Mouse (Mus musculus) hindbrain, embryonic 10.5 days (tissue): ENCODE data around the gene Nop16. TPM values are rescaled to one million over a fixed set of nuclear protein-coding genes. Genes with fewer than 3 reads are reported as not detected.

Source experiments
- DNase-seq: peaks from one replicate; pipeline ENCODE4 v3.0.0-alpha.2; 2017; ENCODE audit warnings: low spot score
- H3K27ac ChIP-seq: fragments of 300-500 bp; sonication (generic); 2 replicates; pipeline ENCODE4 v1.5.1; 2016; ENCODE audit warnings: mild to moderate bottlenecking, moderate library complexity
- H3K27me3 ChIP-seq: fragments of 300-500 bp; sonication (generic); 2 replicates; pipeline ENCODE4 v1.6.1; 2016; ENCODE audit warnings: mild to moderate bottlenecking; ENCODE audit not compliant: poor library complexity, insufficient read depth, severe bottlenecking
- H3K36me3 ChIP-seq: fragments of 300-500 bp; sonication (generic); 2 replicates; pipeline ENCODE4 v1.6.1; 2016; ENCODE audit warnings: mild to moderate bottlenecking, moderate library complexity
- H3K4me1 ChIP-seq: fragments of 300-500 bp; sonication (generic); replicated peaks from 2 replicates; pipeline ENCODE4 v1.6.1; 2016; ENCODE audit warnings: mild to moderate bottlenecking
- H3K4me3 ChIP-seq: fragments of 300-500 bp; sonication (generic); 2 replicates; pipeline ENCODE4 v1.5.1; 2016; ENCODE audit warnings: mild to moderate bottlenecking, moderate library complexity
- H3K9me3 ChIP-seq: fragments of 300-500 bp; sonication (generic); 2 replicates; pipeline ENCODE4 v1.6.1; 2016; ENCODE audit warnings: mild to moderate bottlenecking, moderate library complexity
- WGBS: fragments of 180-500 bp; shearing (Covaris S2); methylation state at CpG from one replicate; pipeline ENCODE4 v1.1.7; 2016; 5-methylcytosine and 5-hydroxymethylcytosine counted together
- polyA plus RNA-seq: library from polyadenylated mRNA; unstranded; fragments of >200 nt; fragmentation: Nextera tagmentation; extraction: Ambion mirVana; gene quantifications from 2 replicates; pipeline ENCODE4 v1.2.1, GENCODE M21; 2016

The Nop16 gene
- polyA plus RNA-seq, 1 experiment from 2014 or later = 80.8 TPM

GRCm38 (mm10) chr13:54565594-54566345, 24.1 kb downstream of the Nop16 start:
- WGBS = 43% methylated on average over 8 of the region's 8 CpGs
- Histone ChIP-seq H3K4me3 (peak overlapping the region; percentile 97), H3K27ac (peak overlapping the region; percentile 97), H3K27me3 (no peaks in the 10 kb centered on the region), H3K9me3 (no peaks in the 10 kb centered on the region), H3K36me3 (peaks cover 31% of the 10 kb centered on the region), H3K4me1 (peaks cover 20% of the 10 kb centered on the region)
- peak; percentile 61 for DNase-seq

GRCm38 (mm10) chr13:54565201-54565581, 24.7 kb downstream of the Nop16 start, which contains the start of gene 4833439L19Rik:
Gene 4833439L19Rik, minus strand, starts transcription at chr13:54565435.
- peak within 1 kb of the TSS; percentile 97 for H3K4me3 ChIP-seq
- peak within 1 kb of the TSS; percentile 97 for H3K27ac ChIP-seq
- under 1% methylated on average over 27 of the region's 27 CpGs for WGBS
- DNase-seq = peak; percentile 94
- no peaks in the 10 kb centered on the region for H3K27me3 ChIP-seq
- H3K36me3 ChIP-seq = peaks cover 37% of the 10 kb centered on the region
- no peaks in the 10 kb centered on the region for H3K9me3 ChIP-seq
- peaks cover 20% of the 10 kb centered on the region for H3K4me1 ChIP-seq

- WGBS = 14% methylated on average over 45 of the region's 45 CpGs
- Histone ChIP-seq H3K27ac (peak overlapping the region; percentile 97), H3K9me3 (no peaks in the 10 kb centered on the region), H3K27me3 (no peaks in the 10 kb centered on the region), H3K4me3 (peak overlapping the region; percentile 97), H3K4me1 (peaks cover 20% of the 10 kb centered on the region), H3K36me3 (peaks cover 43% of the 10 kb centered on the region)
- DNase-seq = peak; percentile 46
Observed at GRCm38 (mm10) chr13:54564232-54565200, 25.4 kb downstream of the Nop16 start.

GRCm38 (mm10) chr13:54562562-54562961, 27.3 kb downstream of the Nop16 start:
- DNase-seq = no peak
- no peaks in the 10 kb centered on the region for H3K27me3 ChIP-seq
- H3K4me1 ChIP-seq = peaks cover 17% of the 10 kb centered on the region
- H3K9me3 ChIP-seq = no peaks in the 10 kb centered on the region
- H3K27ac ChIP-seq = no peak overlapping the region
- WGBS = 85% methylated on average over 7 of the region's 7 CpGs
- H3K4me3 ChIP-seq = no peak overlapping the region
- peaks cover 63% of the 10 kb centered on the region for H3K36me3 ChIP-seq

GRCm38 (mm10) chr13:54560608-54561007, 29.3 kb downstream of the Nop16 start:
- H3K36me3 ChIP-seq = peaks cover 82% of the 10 kb centered on the region
- DNase-seq = no peak
- no peaks in the 10 kb centered on the region for H3K9me3 ChIP-seq
- no peak overlapping the region for H3K4me3 ChIP-seq
- peaks cover 13% of the 10 kb centered on the region for H3K4me1 ChIP-seq
- WGBS = 91% methylated on average over 7 of the region's 7 CpGs
- H3K27me3 ChIP-seq = no peaks in the 10 kb centered on the region
- no peak overlapping the region for H3K27ac ChIP-seq

- 94% methylated on average over 2 of the region's 2 CpGs for WGBS
- Histone ChIP-seq H3K4me1 (peaks cover 10% of the 10 kb centered on the region), H3K9me3 (no peaks in the 10 kb centered on the region), H3K4me3 (no peak overlapping the region), H3K27ac (no peak overlapping the region), H3K27me3 (no peaks in the 10 kb centered on the region), H3K36me3 (peaks cover 92% of the 10 kb centered on the region)
- DNase-seq = no peak
Observed at GRCm38 (mm10) chr13:54559656-54560055, 30.2 kb downstream of the Nop16 start.

- Histone ChIP-seq H3K4me1 (no peaks in the 10 kb centered on the region), H3K27me3 (no peaks in the 10 kb centered on the region), H3K4me3 (no peak overlapping the region), H3K36me3 (peaks cover 99% of the 10 kb centered on the region), H3K9me3 (no peaks in the 10 kb centered on the region), H3K27ac (no peak overlapping the region)
- no peak for DNase-seq
- 96% methylated on average over 1 of the region's 1 CpGs for WGBS
Observed at GRCm38 (mm10) chr13:54557652-54558051, 32.2 kb downstream of the Nop16 start.

- H3K4me3 ChIP-seq = no peak overlapping the region
- 93% methylated on average over 3 of the region's 3 CpGs for WGBS
- no peak overlapping the region for H3K27ac ChIP-seq
- H3K4me1 ChIP-seq = no peaks in the 10 kb centered on the region
- peaks cover 99% of the 10 kb centered on the region for H3K36me3 ChIP-seq
- no peaks in the 10 kb centered on the region for H3K9me3 ChIP-seq
- H3K27me3 ChIP-seq = no peaks in the 10 kb centered on the region
- DNase-seq = no peak
Observed at GRCm38 (mm10) chr13:54556796-54557195, 33.1 kb downstream of the Nop16 start.

GRCm38 (mm10) chr13:54556176-54556575, 33.7 kb downstream of the Nop16 start:
- no peaks in the 10 kb centered on the region for H3K4me1 ChIP-seq
- H3K36me3 ChIP-seq = peaks cover 99% of the 10 kb centered on the region
- no peak for DNase-seq
- H3K4me3 ChIP-seq = no peak overlapping the region
- H3K9me3 ChIP-seq = no peaks in the 10 kb centered on the region
- H3K27me3 ChIP-seq = no peaks in the 10 kb centered on the region
- no peak overlapping the region for H3K27ac ChIP-seq
- 94% methylated on average over 9 of the region's 9 CpGs for WGBS

GRCm38 (mm10) chr13:54548036-54548435, 41.9 kb downstream of the Nop16 start:
- Histone ChIP-seq H3K27me3 (no peaks in the 10 kb centered on the region), H3K4me1 (no peaks in the 10 kb centered on the region), H3K36me3 (peaks cover 81% of the 10 kb centered on the region), H3K27ac (no peak overlapping the region), H3K9me3 (no peaks in the 10 kb centered on the region), H3K4me3 (no peak overlapping the region)
- DNase-seq = no peak
- WGBS = 88% methylated on average over 7 of the region's 7 CpGs
